Mouse (Mus musculus): ENCODE measurements around the gene Otop1.

The Otop1 gene

DNA sequence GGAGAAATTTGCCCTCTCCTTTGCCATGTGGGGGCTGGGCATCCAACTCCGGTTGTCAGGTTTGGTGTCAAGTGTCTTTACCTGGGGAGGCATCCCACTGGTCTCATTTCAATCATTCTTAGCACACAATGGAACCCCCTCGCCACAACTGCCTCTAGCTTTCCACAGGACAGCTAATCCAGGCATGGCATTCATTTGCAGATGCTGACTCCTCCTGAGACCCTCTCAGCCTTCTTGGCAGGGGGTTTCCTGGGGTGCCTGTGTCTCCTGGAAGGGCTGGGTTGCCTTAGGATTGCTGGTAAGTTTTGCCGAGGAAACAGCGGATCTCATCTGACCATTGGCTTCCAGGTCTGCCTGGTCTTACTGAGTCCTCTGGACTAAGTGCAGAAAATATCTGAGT lies at the start of gene Otop1:
Gene Otop1, plus strand, starts transcription at position 202 of the 400 bp plus-strand sequence.
- DNase-seq (ENCODE audit: low spot score): no peak

GRCm38 (mm10) chr5:38235422-38235821 lies 40.4 kb upstream of the Otop1 start:
- DNase-seq (ENCODE audit: low spot score): peak; percentile 66

DNA sequence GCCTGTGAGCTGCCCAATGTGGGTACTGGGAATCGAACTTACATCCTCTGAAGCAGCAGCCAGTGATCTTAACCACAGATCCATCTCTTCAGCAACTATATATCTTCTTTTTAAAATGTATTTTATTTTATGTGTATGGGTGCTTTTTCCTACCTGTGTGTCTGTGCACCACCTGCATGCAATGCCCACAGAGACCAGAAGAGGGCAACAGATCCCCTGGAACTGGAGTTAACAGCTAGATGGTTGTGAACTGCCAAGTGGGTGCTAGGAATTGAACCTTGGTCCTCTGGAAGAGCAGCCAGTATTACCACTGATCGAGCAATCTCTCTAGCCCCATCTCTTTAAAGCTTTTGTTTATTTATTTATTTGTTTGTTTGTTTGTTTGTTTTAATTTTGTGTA lies 39.1 kb upstream of the Otop1 start:
- no peak for DNase-seq (ENCODE audit: low spot score)

DNA sequence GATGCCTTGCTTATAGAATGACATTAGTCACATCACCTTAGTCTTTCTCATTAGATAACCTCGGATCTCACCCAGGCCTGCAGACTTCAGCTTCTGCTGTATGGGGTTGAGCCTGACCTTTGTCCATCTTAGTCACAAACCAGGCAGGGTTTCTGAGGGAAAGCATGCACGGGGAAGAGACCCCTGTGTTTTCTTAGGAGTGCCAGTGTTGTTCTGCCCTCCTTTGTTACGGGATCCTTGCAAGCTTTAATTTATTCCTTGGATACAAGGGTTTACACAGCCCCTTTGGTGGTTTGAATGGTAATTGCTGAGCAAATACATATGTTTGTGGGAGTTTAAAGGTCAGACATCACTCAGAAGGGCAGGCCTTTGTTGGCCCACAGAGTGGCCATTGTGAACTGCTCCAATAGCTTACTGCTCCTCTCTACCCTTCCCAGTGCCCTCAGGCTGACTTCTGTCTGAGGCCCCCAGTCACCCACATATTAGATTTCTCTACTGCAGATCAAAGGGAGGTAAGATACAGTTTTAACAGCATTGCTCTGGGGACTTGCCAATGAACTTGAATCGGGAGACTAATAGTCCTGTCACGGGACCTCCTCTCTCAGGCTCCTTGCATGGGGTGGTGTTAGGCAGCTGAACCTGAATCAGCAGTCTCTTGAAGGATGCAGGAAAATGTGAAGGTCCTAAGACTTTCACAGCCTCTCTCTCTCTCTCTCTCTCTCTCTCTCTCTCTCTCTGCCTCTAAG lies 34.9 kb upstream of the Otop1 start:
- DNase-seq (ENCODE audit: low spot score): no peak

DNA sequence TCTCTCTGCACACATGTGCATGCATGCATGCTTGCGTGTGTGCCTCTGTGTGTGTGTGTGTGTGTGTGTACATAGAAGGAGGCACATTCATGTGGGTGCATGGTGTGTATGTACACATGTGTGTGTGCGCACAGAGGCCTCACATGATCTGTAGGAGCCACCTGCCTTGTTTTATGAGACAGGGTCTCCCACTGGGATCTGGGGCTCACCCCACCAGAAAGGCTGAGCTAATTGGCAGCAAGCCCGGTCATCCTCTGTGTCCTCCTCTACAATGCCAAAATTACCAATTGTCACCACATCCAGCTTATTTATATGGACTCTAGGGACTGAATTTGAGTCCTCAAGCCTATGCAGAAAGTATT lies 34.3 kb upstream of the Otop1 start:
- no peak for DNase-seq (ENCODE audit: low spot score)

GRCm38 (mm10) chr5:38241966-38242365 lies 33.8 kb upstream of the Otop1 start:
- DNase-seq (ENCODE audit: low spot score): no peak

DNA sequence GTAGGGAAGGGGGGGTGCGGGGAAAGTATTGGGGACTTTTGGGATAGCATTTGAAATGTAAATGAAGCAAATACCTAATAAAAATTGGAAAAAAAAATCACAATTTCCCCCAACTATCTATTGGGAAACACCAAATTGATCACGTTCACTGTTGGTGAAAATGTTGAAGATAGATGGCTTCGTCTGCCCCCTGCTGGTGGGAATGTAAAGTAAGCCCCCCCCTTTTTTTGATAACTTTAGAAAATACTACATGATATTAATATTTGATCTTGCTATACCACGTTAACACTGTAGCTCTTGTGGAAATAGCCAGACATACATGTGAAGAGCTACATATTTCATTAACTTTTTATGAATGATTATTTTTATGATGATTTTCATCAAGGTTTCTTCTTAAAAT lies 20.6 kb upstream of the Otop1 start:
- peak; percentile 29 for DNase-seq (ENCODE audit: low spot score)

DNA sequence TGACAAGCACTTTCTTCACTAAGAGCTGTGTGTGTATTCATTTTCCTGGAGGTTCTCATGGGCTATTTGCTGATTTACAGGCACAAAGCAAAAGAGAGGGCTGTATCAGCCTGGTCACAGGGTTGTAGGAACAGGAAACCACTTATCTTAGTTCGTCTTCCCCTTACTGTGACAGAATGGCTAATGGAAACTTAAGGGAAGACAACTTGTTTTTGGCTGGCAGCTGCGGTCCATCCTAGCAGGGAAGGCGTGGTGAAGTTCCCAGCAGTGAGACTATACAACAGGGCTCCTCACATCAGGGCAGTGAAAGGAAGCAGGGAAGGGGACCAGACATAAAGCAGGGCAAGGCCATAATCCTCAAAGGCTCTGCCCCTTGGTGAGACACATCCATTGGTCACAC lies 20.1 kb upstream of the Otop1 start:
- no peak for DNase-seq (ENCODE audit: low spot score)

- DNase-seq (ENCODE audit: low spot score): no peak
Measured at GRCm38 (mm10) chr5:38256551-38256950, 19.2 kb upstream of the Otop1 start.

DNA sequence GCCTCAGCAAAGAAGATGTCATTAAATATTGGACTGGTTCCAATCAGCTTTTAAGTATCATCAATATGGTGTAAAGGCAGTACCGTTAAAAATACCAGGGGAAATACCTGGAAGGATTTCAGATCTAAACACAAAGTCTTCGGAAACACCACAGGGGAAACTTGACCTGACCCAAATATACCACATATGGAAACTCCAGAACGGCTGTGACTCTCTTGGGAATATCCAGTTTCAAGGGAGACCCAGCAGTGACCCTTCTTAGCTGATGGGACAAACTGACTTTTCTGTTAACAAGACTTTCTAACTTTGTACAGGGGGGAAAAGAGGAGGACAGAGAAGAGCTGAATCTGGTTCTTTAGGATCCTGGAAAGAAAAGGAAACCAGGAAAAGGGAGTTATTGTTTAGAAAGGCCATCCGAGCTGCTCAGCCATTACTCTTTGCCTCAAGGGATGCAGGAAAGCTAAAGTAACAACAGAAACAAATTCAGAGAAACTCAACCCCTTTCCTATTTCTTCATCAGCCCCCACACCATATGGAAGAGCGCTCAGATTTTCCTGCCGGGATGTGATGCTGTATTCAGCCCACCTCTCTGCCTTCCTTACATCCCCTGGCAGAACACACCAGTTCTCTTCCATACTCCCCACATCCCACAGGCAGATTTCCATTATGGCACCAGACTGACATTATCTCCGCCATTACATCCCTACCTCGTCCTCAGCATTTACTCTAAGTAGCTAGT lies 17.6 kb upstream of the Otop1 start:
- DNase-seq (ENCODE audit: low spot score): no peak

DNA sequence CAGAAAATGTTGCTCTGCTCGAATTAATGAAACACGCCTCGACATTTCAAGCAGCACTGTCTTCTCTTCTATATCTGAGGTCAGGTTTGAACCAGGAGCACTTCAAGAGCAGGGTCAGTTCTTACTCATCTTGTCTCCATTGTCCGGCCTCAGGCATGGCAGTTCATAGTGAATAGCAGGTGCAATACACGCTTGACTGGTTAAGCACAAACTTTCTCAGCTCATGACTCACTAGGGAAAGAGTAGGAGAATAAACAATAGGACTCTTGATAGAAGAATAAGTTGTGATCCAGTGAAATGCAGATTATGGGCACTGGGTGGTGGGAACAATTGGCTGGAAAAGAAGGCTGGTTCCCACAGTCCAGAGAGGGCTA lies 17.0 kb upstream of the Otop1 start:
- no peak for DNase-seq (ENCODE audit: low spot score)

DNA sequence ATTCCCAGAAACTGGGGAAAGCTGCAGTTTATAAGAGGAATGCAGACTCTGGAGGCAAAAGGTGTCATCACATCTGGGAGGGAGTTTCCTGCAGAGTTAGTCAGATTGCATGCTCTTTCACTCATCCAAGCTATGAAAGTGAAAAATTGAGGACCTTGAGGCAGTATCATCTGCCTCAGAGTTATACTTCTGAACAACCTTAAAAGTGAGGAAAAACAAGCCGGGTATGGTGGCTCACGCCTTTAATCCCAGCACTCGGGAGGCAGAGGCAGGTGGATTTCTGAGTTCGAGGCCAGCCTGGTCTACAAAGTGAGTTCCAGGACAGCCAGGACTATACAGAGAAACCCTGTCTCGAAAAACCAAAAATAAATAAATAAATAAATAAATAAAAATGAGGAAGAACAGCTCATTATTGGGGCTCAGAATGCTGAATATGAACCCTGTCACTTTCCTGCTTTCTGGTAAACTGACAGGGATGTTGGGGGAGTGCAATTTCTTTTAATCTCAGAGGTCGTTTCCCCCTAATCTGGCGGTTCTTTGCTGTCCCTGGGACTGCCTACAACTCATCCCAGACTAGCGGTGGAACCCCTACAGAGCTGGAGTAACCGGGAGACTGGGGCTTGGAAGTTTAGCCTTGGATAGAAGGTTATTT lies 16.2 kb upstream of the Otop1 start:
- peak; percentile 28 for DNase-seq (ENCODE audit: low spot score)

- peak; percentile 83 for DNase-seq (ENCODE audit: low spot score)
Measured at GRCm38 (mm10) chr5:38260107-38260682, 15.6 kb upstream of the Otop1 start, which contains the start of gene Tmem128. Tmem128 (plus strand) TSS chr5:38260185.

- peak; percentile 66 for DNase-seq (ENCODE audit: low spot score)
Measured at GRCm38 (mm10) chr5:38270942-38271341, 4.8 kb upstream of the Otop1 start.

DNA sequence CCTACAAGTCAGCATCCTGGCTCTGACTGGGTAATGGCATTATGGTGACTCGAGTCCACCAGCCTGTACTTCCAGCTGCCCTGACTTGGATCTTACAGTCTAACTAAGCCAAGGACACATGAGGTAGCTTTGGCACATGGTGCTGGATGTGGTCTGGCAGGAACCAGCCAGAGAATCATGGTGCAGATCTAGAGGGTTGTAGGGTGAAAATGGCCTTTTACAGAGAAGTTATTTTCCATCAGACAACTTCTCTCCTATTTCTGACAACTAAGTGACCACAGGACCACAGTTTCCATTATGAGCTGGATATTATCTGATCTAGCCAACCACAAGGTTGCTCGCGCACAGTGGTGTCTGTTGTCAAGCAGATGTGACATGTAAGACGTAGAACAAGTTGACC lies 1.9 kb upstream of the Otop1 start:
- no peak for DNase-seq (ENCODE audit: low spot score)

DNA sequence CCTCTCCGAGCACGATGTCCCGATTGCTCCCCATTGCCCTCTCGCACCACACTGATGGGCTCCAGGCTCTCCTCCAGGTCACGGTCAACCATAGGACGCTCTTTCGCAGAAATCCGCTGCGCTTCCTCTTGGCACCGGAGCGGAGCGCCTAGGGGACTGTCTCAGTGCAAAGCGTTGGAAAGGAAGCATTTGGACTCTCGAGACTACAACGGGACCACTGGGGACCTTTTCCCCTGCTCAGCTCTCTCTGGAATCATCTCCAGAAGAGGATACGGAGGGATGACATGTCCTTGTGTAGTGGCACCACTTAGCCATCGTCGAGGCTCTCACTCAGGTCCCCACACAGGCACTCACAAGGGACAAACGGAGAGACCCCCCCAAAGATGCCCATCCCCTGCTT lies 679 bp downstream of the Otop1 start:
- no peak for DNase-seq (ENCODE audit: low spot score)

- no peak for DNase-seq (ENCODE audit: low spot score)
Measured at GRCm38 (mm10) chr5:38277098-38277866, 1.5 kb downstream of the Otop1 start.

DNA sequence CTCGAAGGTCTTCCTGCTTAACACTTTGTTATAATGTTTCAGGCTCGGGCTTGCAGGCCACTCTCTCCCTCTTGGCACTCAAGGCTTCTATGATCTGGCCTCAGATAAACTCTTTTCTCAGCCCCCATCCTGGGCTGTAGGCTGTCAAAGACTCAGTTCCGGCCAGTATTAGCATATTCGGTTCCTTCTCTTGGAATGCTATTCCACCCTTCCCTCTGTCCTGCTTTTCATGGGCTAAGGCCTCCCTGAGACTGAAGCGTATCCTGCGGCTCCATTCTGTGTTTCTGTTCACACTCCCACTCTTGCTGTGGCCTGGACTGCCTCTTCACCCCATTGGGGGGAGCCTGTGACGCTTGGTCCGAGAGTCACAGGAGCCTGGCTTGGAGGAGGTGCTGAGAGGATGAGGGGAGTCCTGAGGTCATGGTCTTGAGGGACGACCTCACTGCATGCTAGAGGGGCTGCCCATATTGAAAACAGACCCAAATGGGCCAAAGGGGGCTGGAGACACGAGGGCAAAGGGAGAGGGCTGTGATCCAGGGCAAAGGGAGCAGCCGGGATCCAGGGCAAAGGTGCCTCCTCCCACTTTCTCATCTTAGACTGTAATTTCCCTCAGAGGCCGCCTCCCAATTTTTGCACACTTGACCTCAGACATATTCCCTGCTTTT lies 2.3 kb downstream of the Otop1 start:
- peak; percentile 25 for DNase-seq (ENCODE audit: low spot score)

GRCm38 (mm10) chr5:38280075-38280474 lies 4.3 kb downstream of the Otop1 start:
- no peak for DNase-seq (ENCODE audit: low spot score)

GRCm38 (mm10) chr5:38285724-38286123 lies 10.0 kb downstream of the Otop1 start:
- DNase-seq (ENCODE audit: low spot score): no peak

DNA sequence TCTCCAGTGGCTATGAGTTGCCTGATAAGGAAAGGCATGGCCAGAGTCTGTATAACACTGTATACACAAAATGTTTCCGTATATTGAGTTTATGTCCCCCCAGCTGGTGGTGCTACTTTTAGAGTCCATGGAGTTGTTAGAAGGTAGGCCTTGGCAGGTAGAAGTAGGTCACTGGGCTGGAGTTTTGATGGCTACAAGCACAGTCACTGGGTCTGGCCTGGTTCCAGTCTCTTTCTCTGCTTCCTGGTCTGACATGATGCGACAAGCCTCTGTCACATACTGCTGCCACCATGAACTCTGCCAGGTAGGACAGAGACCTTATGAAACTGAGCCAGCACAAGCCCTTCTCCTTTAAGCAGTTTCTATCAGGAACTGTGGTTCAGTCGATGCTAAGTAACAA lies 12.7 kb downstream of the Otop1 start:
- no peak for DNase-seq (ENCODE audit: low spot score)
